Mouse (Mus musculus): ENCODE results near the gene Nol10. TPM values are rescaled to one million over a fixed set of nuclear protein-coding genes. Genes with fewer than 3 reads are reported as not detected.

Nol10 gene
- polyA plus RNA-seq, 1 experiment from 2014 or later, result 24.6 TPM

DNA sequence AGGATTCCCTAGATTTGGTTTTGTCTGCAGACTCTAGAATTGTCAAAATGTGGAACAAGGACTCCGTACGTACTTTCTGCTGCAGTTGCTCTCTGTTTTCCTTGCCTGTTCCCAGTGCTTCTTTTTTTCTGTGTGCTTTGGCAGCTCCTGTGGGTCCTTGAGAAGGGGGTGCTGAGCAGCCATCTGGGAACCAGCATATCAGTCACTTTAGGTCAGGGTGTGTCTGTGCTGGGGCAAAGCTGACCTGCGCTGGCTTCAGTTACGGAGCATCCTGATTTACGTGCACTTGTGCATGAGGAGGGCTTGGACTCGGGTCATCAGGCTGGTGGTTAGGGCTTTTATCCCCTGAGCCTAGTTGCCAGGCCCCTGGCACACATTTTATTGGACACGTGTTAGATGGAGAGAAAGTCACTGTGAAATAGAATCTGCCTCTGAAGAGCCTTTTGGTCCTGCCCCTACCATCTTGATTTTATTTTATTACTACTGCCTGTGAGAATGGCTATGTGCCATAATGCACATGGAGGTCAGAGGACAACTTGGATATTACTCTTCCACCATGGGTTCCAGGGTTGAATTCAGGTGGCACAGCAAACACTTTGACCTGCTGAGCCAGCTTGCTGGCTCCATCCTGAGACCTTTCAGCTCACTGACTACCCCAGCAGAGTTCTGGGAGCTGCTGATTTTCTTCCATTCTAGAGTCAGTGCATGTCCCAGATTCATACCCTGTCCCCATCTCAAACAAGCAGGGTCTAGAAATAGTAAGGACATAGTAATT is 21.5 kb downstream of the Nol10 start:
- no peaks in the 10 kb centered on the region for H3K4me1 ChIP-seq (replicated peaks)
- H3K9ac ChIP-seq (replicated peaks), result no peak overlapping the region
- H3K36me3 ChIP-seq, result peaks cover 82% of the 10 kb centered on the region
- ATAC-seq, result no peak
- no peak overlapping the region for H3K4me3 ChIP-seq (replicated peaks)
- H3K4me2 ChIP-seq (replicated peaks), result no peak overlapping the region
- 94% methylated on average over 7 of the region's 7 CpGs for WGBS
- H3K27me3 ChIP-seq, result no peaks in the 10 kb centered on the region
- no peak overlapping the region for H3K27ac ChIP-seq
- no peaks in the 10 kb centered on the region for H3K9me3 ChIP-seq

DNA sequence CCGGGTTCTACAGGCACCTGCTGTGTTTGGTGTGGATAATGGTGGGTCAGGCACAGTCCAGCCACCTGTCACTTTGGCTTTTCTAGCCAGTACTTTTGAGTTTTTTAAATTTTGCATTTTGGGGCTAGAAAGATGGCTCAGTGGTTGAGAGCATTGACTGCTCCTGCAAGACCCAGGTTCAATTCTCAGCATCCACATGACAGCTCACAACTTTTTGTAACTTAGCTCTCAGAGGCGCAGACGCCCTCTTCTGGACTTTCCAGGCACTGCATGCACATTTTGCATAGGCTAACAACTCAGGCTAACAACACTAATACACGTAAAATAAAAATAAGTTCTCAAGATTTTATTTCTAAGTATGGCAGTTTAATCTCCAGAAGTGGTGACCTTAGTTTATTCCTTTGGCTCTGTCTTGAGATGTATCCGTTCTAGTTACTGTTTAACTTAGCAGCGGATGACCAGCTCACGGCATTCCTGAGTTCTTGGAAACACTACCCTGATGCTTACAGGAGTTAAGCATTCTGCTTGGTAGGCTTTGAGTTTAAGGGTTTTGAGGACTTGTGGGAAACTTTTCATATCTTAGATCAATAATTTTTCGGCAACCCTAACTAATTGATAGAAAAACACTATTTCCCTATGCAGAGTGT is 23.5 kb downstream of the Nol10 start:
- no peak overlapping the region for H3K9ac ChIP-seq (replicated peaks)
- no peak overlapping the region for H3K4me2 ChIP-seq (replicated peaks)
- no peaks in the 10 kb centered on the region for H3K27me3 ChIP-seq
- H3K36me3 ChIP-seq, result peaks cover 88% of the 10 kb centered on the region
- no peak overlapping the region for H3K27ac ChIP-seq
- WGBS, result 93% methylated on average over 8 of the region's 8 CpGs
- H3K4me1 ChIP-seq (replicated peaks), result no peaks in the 10 kb centered on the region
- no peak for ATAC-seq
- no peak overlapping the region for H3K4me3 ChIP-seq (replicated peaks)
- H3K9me3 ChIP-seq, result no peaks in the 10 kb centered on the region

DNA sequence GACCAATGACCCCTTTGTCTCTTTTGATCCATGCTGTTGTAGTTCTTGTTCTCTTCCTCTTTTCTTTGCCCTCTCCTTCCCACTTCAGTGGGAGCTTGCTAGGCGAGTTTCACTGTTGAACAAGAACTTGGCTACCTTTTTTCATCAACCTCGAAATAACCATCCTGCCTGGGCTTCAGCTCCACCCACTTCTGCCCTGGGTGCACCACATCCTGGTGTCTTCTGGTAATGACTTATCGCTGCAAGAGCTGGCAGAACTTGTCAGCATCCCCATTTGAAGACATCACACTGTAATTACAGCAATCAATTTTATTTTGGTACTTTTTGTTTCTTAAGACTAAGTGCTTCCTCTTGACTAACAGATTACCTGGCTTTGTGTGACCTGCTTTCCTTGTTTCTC is 24.4 kb downstream of the Nol10 start:
- no peak overlapping the region for H3K27ac ChIP-seq
- no peak overlapping the region for H3K9ac ChIP-seq (replicated peaks)
- no peaks in the 10 kb centered on the region for H3K4me1 ChIP-seq (replicated peaks)
- H3K4me3 ChIP-seq (replicated peaks), result no peak overlapping the region
- H3K27me3 ChIP-seq, result no peaks in the 10 kb centered on the region
- H3K4me2 ChIP-seq (replicated peaks), result no peak overlapping the region
- ATAC-seq, result no peak
- H3K9me3 ChIP-seq, result no peaks in the 10 kb centered on the region
- 80% methylated on average over 3 of the region's 3 CpGs for WGBS
- H3K36me3 ChIP-seq, result peaks cover 89% of the 10 kb centered on the region

DNA sequence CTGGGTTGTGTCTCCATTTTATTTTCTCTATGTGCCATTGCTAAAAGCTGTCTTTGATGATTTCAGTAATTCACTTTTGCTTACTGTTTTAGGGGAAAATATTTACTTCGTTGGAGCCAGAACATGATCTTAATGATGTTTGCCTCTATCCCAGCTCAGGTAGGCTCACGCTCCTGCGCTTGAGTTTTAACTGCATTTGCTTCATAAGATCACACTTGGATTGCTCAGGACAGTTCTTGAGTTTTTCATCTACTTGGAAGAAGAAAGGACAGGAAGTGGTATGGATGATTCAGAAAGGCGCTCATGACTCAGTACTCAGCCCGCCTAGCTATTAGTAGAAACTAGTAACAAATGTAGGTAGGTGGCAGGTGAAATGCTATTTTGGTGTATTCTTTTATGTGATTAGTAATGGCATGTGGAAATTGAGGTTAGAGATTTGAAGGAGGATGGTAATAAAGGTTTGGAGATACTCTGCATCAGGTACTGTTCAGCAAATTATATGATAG is 25.3 kb downstream of the Nol10 start:
- H3K36me3 ChIP-seq, result peaks cover 86% of the 10 kb centered on the region
- no peaks in the 10 kb centered on the region for H3K27me3 ChIP-seq
- 96% methylated on average over 5 of the region's 5 CpGs for WGBS
- ATAC-seq, result no peak
- no peaks in the 10 kb centered on the region for H3K9me3 ChIP-seq
- H3K4me1 ChIP-seq (replicated peaks), result no peaks in the 10 kb centered on the region
- no peak overlapping the region for H3K27ac ChIP-seq
- H3K9ac ChIP-seq (replicated peaks), result no peak overlapping the region
- no peak overlapping the region for H3K4me3 ChIP-seq (replicated peaks)
- no peak overlapping the region for H3K4me2 ChIP-seq (replicated peaks)

DNA sequence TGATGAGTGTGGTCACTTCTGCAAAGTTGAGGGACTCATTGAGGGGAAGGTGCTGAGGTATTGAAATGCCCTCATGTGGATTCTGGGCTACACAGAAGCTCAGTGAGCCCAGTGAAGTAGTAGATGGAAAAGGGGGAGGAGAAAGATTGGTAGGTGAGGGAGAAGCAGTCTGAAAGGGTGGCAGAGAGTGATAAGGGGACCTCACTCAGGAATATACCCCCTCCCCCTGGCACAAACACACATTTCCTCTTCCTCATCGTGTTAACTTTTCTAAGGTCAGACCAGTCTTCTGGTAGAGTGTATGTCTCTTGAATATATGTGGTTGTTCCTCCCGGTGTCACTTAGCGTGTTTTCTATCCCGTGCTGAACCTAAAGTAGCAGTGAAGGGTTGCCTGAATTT is 27.0 kb downstream of the Nol10 start:
- Histone ChIP-seq H3K4me1 (replicated peaks) (no peaks in the 10 kb centered on the region), H3K36me3 (peaks cover 86% of the 10 kb centered on the region), H3K4me2 (replicated peaks) (no peak overlapping the region), H3K9me3 (no peaks in the 10 kb centered on the region), H3K27me3 (no peaks in the 10 kb centered on the region), H3K27ac (no peak overlapping the region), H3K9ac (replicated peaks) (no peak overlapping the region), H3K4me3 (replicated peaks) (no peak overlapping the region)
- WGBS, result 93% methylated on average over 4 of the region's 4 CpGs
- ATAC-seq, result no peak

DNA sequence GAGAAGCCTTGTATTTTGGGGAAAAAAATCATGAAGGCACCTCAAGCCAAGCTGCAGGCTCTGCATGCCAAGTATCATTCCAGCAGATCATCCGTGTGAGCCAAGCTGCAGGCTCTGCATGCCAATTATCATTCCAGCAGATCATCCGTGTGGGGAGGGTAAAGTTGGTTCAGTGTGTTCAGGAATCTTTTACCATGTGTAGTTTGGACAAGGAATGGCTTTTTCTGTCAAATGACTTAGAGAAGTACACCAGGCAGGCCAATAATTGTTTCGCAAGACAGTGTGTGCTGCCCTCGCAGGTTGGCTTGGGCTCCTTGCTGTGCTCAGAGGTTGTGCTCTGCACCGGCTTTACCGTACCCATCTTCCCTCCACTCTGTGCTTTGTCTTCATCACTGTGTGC is 28.3 kb downstream of the Nol10 start:
- Histone ChIP-seq H3K4me3 (replicated peaks) (no peak overlapping the region), H3K36me3 (peaks cover 85% of the 10 kb centered on the region), H3K27ac (no peak overlapping the region), H3K4me2 (replicated peaks) (no peak overlapping the region), H3K9ac (replicated peaks) (no peak overlapping the region), H3K4me1 (replicated peaks) (no peaks in the 10 kb centered on the region), H3K9me3 (no peaks in the 10 kb centered on the region), H3K27me3 (no peaks in the 10 kb centered on the region)
- WGBS, result 90% methylated on average over 6 of the region's 6 CpGs
- ATAC-seq, result no peak

DNA sequence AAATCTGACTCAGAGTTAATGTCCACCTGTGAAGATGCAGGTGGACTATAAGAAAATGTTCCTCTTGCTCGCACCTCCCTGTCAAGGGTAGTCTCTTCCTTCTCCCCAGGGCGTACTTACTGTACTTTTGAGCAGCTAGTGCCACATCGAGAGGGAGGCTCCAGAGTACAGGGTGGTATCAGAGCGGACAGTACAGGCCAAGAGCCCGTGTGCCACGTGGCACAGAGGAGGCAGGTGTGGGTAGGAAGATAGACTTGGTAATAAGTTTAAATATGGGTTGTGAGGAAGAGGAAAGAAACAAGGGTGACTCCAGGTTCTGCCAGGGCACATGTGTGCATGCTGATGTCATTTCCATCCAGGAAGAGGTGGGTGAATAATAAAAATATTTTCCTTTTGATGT is 32.7 kb downstream of the Nol10 start:
- no peak for ATAC-seq
- H3K36me3 ChIP-seq, result peaks cover 70% of the 10 kb centered on the region
- 95% methylated on average over 6 of the region's 6 CpGs for WGBS

DNA sequence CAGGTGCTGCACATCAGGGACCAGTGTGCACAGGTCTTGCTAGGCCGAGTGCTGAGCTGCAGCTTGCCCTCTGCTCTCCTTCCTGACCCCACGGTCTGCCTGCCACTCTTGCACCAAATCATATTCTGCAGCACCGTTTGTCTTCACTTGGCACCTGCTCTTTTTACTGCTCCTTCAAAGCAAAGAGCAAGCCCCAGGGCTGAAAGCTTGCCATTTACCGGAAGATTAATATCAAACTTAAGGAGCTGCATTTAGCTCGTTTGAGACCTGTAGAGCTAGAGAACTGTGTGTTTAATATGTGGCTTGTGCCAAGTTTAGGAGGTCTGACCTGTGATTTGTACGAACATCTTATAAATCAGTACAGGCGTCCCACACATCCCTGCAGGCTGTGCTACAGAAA is 34.5 kb downstream of the Nol10 start:
- WGBS, result 90% methylated on average over 7 of the region's 7 CpGs
- Histone ChIP-seq H3K4me2 (replicated peaks) (no peak overlapping the region), H3K9me3 (no peaks in the 10 kb centered on the region), H3K27me3 (no peaks in the 10 kb centered on the region), H3K27ac (no peak overlapping the region), H3K4me3 (replicated peaks) (no peak overlapping the region), H3K9ac (replicated peaks) (no peak overlapping the region), H3K4me1 (replicated peaks) (no peaks in the 10 kb centered on the region), H3K36me3 (peaks cover 57% of the 10 kb centered on the region)
- no peak for ATAC-seq

More for the DNA sequence above, 32.7 kb downstream of the Nol10 start:
- Histone ChIP-seq H3K27ac (no peak overlapping the region), H3K9ac (replicated peaks) (no peak overlapping the region), H3K4me1 (replicated peaks) (no peaks in the 10 kb centered on the region), H3K4me3 (replicated peaks) (no peak overlapping the region), H3K27me3 (no peaks in the 10 kb centered on the region), H3K9me3 (no peaks in the 10 kb centered on the region), H3K4me2 (replicated peaks) (no peak overlapping the region)

DNA sequence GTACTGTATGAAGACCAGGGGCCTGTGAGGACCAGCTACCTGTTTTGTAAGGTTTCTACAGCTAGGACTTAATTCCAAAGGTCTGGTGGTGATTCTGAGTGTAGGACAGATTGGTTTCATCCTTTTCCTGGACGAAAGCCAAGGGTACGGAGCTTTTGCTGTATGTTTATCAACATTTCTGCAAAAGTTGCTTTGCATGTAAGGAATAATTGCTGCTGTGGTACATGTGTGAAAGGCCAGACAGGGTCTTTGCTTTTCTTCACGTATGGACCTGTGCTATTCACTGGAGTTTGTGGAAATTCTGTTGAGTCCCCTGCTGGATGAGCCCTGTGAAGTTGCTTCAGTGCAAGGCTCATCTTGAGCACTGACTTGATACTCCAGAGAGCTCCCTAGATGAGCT is 38.6 kb downstream of the Nol10 start:
- Histone ChIP-seq H3K27me3 (no peaks in the 10 kb centered on the region), H3K4me3 (replicated peaks) (no peak overlapping the region), H3K4me1 (replicated peaks) (no peaks in the 10 kb centered on the region), H3K4me2 (replicated peaks) (no peak overlapping the region), H3K36me3 (peaks cover 32% of the 10 kb centered on the region), H3K27ac (no peak overlapping the region), H3K9ac (replicated peaks) (no peak overlapping the region), H3K9me3 (no peaks in the 10 kb centered on the region)
- ATAC-seq, result no peak
- WGBS, result 93% methylated on average over 3 of the region's 3 CpGs

DNA sequence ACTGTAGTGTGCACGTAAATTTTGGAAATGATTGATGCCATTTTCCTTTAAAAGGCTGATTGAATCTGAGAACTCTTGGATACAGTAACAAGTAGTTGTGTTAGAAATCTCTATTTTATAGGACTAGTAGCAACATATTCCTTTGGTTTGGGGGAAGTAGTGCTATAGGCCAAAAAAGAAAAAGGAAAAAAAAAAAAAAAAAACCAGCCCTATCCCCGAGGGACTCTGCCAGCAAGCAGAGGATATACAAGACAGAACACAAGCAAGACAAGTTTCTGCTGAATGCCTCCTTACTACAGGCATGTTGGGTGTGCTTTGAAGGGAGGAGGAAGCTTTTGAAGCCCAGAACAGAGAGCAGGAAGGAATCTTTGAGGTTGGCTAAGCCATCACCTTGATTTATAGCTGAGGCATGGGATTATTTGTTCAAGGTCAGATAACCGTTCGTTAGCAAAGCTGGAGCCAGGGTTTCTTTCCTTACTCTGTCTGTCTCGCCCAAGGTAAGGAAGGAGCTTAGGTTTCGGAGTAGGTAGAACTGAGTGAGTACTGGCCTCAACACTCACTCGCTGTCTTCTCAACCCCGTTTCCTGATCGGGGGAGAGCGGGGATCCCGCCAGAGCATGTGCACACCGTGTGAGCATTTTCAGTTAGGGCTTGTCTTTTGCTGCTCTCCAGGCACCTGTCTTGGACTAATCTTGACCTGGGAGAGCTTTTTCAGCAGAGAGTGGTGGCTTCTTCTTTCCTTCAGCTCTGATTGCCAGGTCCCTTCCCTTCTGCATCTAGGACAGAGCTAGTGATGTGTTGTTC is 39.3 kb downstream of the Nol10 start:
- no peaks in the 10 kb centered on the region for H3K9me3 ChIP-seq
- H3K27me3 ChIP-seq, result no peaks in the 10 kb centered on the region
- no peak overlapping the region for H3K4me2 ChIP-seq (replicated peaks)
- no peak for ATAC-seq
- no peaks in the 10 kb centered on the region for H3K4me1 ChIP-seq (replicated peaks)
- no peak overlapping the region for H3K27ac ChIP-seq
- no peak overlapping the region for H3K4me3 ChIP-seq (replicated peaks)
- H3K36me3 ChIP-seq, result peaks cover 26% of the 10 kb centered on the region
- H3K9ac ChIP-seq (replicated peaks), result no peak overlapping the region
- WGBS, result 92% methylated on average over 12 of the region's 12 CpGs

DNA sequence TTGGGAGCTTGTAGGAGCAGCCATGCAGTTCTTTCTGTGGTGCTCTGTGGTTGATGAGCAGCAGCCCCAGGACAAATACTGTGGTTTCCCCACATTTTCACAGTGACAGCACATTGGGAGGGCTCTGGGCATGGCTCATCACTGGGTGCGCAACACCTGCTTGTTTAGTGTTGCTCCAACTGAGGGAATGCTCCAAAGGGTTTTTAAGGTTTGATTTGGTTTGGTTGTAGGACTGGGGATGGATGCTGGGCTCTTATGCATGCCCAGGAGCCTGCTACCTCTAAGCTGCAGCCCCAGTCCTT is 39.8 kb downstream of the Nol10 start:
- H3K4me3 ChIP-seq (replicated peaks), result no peak overlapping the region
- ATAC-seq, result no peak
- no peaks in the 10 kb centered on the region for H3K9me3 ChIP-seq
- no peaks in the 10 kb centered on the region for H3K27me3 ChIP-seq
- H3K9ac ChIP-seq (replicated peaks), result no peak overlapping the region
- no peak overlapping the region for H3K27ac ChIP-seq
- H3K4me2 ChIP-seq (replicated peaks), result no peak overlapping the region
- WGBS, result 100% methylated on average over 1 of the region's 1 CpGs
- H3K4me1 ChIP-seq (replicated peaks), result no peaks in the 10 kb centered on the region
- peaks cover 24% of the 10 kb centered on the region for H3K36me3 ChIP-seq

DNA sequence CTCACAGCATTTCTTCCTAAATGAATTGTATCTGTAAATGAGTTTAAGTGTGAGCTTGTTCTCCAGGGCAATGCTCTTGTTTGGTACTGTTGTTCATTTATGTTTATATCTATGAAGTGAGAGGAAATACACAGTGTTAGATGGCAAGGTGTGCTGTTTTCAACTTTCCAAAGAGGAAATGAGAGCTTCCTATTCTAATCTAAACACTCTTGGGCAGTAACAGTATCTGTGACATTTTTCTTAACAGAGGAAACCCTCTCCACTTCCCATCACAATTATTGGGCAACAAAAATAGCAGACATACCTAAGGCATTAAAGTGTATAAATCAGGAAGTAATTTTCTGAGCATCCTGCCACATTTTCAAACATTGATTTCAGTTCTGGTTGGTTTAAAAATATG is 41.8 kb downstream of the Nol10 start:
- Histone ChIP-seq H3K4me1 (replicated peaks) (no peaks in the 10 kb centered on the region), H3K36me3 (peaks cover 23% of the 10 kb centered on the region), H3K27ac (no peak overlapping the region), H3K27me3 (no peaks in the 10 kb centered on the region), H3K4me3 (replicated peaks) (no peak overlapping the region), H3K9me3 (no peaks in the 10 kb centered on the region), H3K9ac (replicated peaks) (no peak overlapping the region), H3K4me2 (replicated peaks) (no peak overlapping the region)
- no peak for ATAC-seq

All from midbrain, embryonic 13.5 days (tissue).